Mouse (Mus musculus) MEL (cell line): ENCODE data around the gene Resp18.

Source experiments
- CHD1 ChIP-seq: IDR thresholded peaks from 2 replicates; pipeline ENCODE4 v1.6.1; 2012; ENCODE audit warnings: low read depth, mild to moderate bottlenecking, inconsistent platforms, low read length, improper control_type of control experiment
- CTCF ChIP-seq, 3 experiments: IDR thresholded peaks in 2 of 3; conservative IDR thresholded peaks in 1 of 3; 2 replicates each; pipeline ENCODE4 v1.5.1; 2011 to 2012; ENCODE audit warnings: low read length in 3 of 3, low read depth in 2 of 3, mild to moderate bottlenecking in 2 of 3, improper control_type of control experiment in 1 of 3, inconsistent platforms in 1 of 3, mixed read lengths in 1 of 3, moderate library complexity in 1 of 3; ENCODE audit not compliant: control insufficient read depth in 1 of 3, insufficient read depth in 1 of 3, poor library complexity in 1 of 3, severe bottlenecking in 1 of 3
- ELF1 ChIP-seq: IDR thresholded peaks from 2 replicates; pipeline ENCODE4 v1.6.1; 2014; ENCODE audit warnings: low read depth, mild to moderate bottlenecking, inconsistent platforms, low read length, improper control_type of control experiment, moderate library complexity
- EP300 ChIP-seq, 2 experiments: IDR thresholded peaks; 2 replicates each; pipeline ENCODE4 v1.6.1; 2011; ENCODE audit warnings: improper control_type of control experiment in 2 of 2, low read length in 2 of 2, low read depth in 1 of 2, mild to moderate bottlenecking in 1 of 2
- ETS1 ChIP-seq: IDR thresholded peaks from 2 replicates; pipeline ENCODE4 v1.6.1; 2012; ENCODE audit warnings: low read depth, mild to moderate bottlenecking, inconsistent platforms, low read length, improper control_type of control experiment, moderate library complexity
- GABPA ChIP-seq: IDR thresholded peaks from 2 replicates; pipeline ENCODE4 v1.6.1; 2012; ENCODE audit warnings: low read depth, mild to moderate bottlenecking, inconsistent platforms, low read length, improper control_type of control experiment, moderate library complexity
- GATA1 ChIP-seq: IDR thresholded peaks from 2 replicates; pipeline ENCODE4 v1.6.1; 2011; ENCODE audit warnings: low read depth, low read length, improper control_type of control experiment
- MAFK ChIP-seq: IDR thresholded peaks from 2 replicates; pipeline ENCODE4 v1.6.1; 2011; ENCODE audit warnings: low read depth, mild to moderate bottlenecking, low read length, improper control_type of control experiment, borderline replicate concordance
- MAZ ChIP-seq: IDR thresholded peaks from 2 replicates; pipeline ENCODE4 v1.6.1; 2012; ENCODE audit warnings: low read depth, mild to moderate bottlenecking, inconsistent platforms, low read length, improper control_type of control experiment
- POLR2A ChIP-seq, 2 experiments: IDR thresholded peaks; 2 replicates each; pipeline ENCODE4 v1.6.1; 2011 to 2012; ENCODE audit warnings: low read length in 2 of 2, mild to moderate bottlenecking in 2 of 2, control low read depth in 1 of 2, improper control_type of control experiment in 1 of 2, low read depth in 1 of 2, moderate library complexity in 1 of 2; ENCODE audit not compliant: control insufficient read depth in 1 of 2, insufficient read depth in 1 of 2, poor library complexity in 1 of 2
- USF1 ChIP-seq: IDR thresholded peaks from 2 replicates; pipeline ENCODE4 v1.6.1; 2014; ENCODE audit warnings: low read depth, mild to moderate bottlenecking, inconsistent platforms, low read length, improper control_type of control experiment, moderate library complexity
- ZKSCAN1 ChIP-seq: IDR thresholded peaks from 2 replicates; pipeline ENCODE4 v1.6.1; 2012; ENCODE audit warnings: low read depth, mild to moderate bottlenecking, inconsistent platforms, low read length, improper control_type of control experiment, moderate library complexity

- TF ChIP-seq ETS1 (no peak), CTCF (IDR thresholded peaks at IDR 0.05 in 2 of 3, conservative IDR thresholded peaks at IDR 0.05 in 1 of 3; ENCODE audit: control insufficient read depth in 1 of 3, insufficient read depth in 1 of 3, low read depth in 2 of 3, low read length in 3 of 3, poor library complexity in 1 of 3, severe bottlenecking in 1 of 3) (no peak), GATA1 (no peak), ELF1 (no peak), EP300 (IDR thresholded peaks at IDR 0.05; ENCODE audit: low read depth in 1 of 2, low read length in 2 of 2) (no peak), POLR2A (IDR thresholded peaks at IDR 0.05; ENCODE audit: control insufficient read depth in 1 of 2, insufficient read depth in 1 of 2, low read depth in 1 of 2, low read length in 2 of 2, poor library complexity in 1 of 2) (no peak), MAZ (no peak), ZKSCAN1 (no peak), USF1 (no peak), GABPA (no peak), MAFK (no peak), CHD1 (no peak)
Measured at GRCm38 (mm10) chr1:75243411-75243810, 34.8 kb downstream of the Resp18 start.
